ENCODE assay signal across 9 mouse cellular contexts in genomic region chr11:55428186-55429012, GRCm38 (mm10). TPM values are rescaled to one million over a fixed set of nuclear protein-coding genes. Genes with fewer than 3 reads are reported as not detected.
DNase-seq lines count a peak whose midpoint lies in the region; ATAC-seq lines count a peak whose summit lies in the region.
"Had no signal": no experiment of that assay in that cellular context is flagged by ENCODE, and none has a peak within 500 bp of the region (broad histone marks: within the 10 kb centered on the region; RNA-seq: fewer than 3 reads in every experiment).

No protein-coding gene starts in this region.

- peak overlapping the region; percentile 44; the same call in 1 of the 2 replicates for H3K9ac ChIP-seq in forebrain, embryonic 11.5 days (ENCODE audit: low read length)
- no peak overlapping the region for H3K9ac ChIP-seq in midbrain, embryonic 13.5 days (replicated peaks)

- H3K4me3 ChIP-seq in forebrain, embryonic 11.5 days (ENCODE audit: low read depth, low read length), result no peak overlapping the region
- H3K4me3 ChIP-seq in limb, embryonic 10.5 days, result no peak overlapping the region
- H3K4me3 ChIP-seq in midbrain, embryonic 13.5 days (replicated peaks), result no peak overlapping the region

- H3K4me1 ChIP-seq in forebrain, embryonic 11.5 days (replicated peaks; ENCODE audit: control insufficient read depth, insufficient read depth, low read length), result peaks cover 14% of the 10 kb centered on the region; the same call in 1 of the 2 replicates
- H3K4me1 ChIP-seq in limb, embryonic 10.5 days, result peaks cover 20% of the 10 kb centered on the region
- peaks cover 33% of the 10 kb centered on the region for H3K4me1 ChIP-seq in midbrain, embryonic 13.5 days (replicated peaks)

- 0 out of 2 replicates have a peak overlapping the region, but pooled peaks have one; percentile 21 for H3K4me2 ChIP-seq in forebrain, embryonic 11.5 days (ENCODE audit: low read depth, low read length, severe bottlenecking)
- no peak overlapping the region for H3K4me2 ChIP-seq in midbrain, embryonic 13.5 days (replicated peaks)

- DNase-seq in 3134 (ENCODE audit: extremely low read depth, insufficient read length, low spot score), result peak; percentile 97
- peak; percentile 71 to 81 for DNase-seq in adrenal gland, postnatal 4 days (ENCODE audit: low spot score in 2 of 2)
- peak; percentile 86 for DNase-seq in forebrain, embryonic 11.5 days (ENCODE audit: low spot score)
- DNase-seq in heart, postnatal 14 days, result peak; percentile 88 to 91
- peak; percentile 76 for DNase-seq in limb, embryonic 10.5 days (ENCODE audit: low spot score)
- peak; percentile 63 to 85 for DNase-seq in urinary bladder, postnatal 36 days (ENCODE audit: low spot score in 2 of 2)
- no peak for DNase-seq in frontal cortex, postnatal 36 days (ENCODE audit: low spot score in 2 of 2)

- ATAC-seq in forebrain, embryonic 11.5 days (replicated peaks; ENCODE audit: low FRiP score), result peak; percentile 76
- peak; percentile 53 for ATAC-seq in midbrain, embryonic 13.5 days

- 44% methylated on average over 16 of the region's 16 CpGs for WGBS in forebrain, embryonic 11.5 days
- 43% methylated on average over 16 of the region's 16 CpGs for WGBS in limb, embryonic 10.5 days
- 32% methylated on average over 16 of the region's 16 CpGs for WGBS in midbrain, embryonic 13.5 days

- H3K36me3 ChIP-seq in forebrain, embryonic 11.5 days (ENCODE audit: control insufficient read depth, insufficient read depth, low read length), result no peaks in the 10 kb centered on the region
- H3K36me3 ChIP-seq in limb, embryonic 10.5 days, result no peaks in the 10 kb centered on the region
- H3K36me3 ChIP-seq in midbrain, embryonic 13.5 days, result no peaks in the 10 kb centered on the region

- no peak overlapping the region for H3K27ac ChIP-seq in forebrain, embryonic 11.5 days (ENCODE audit: low read depth, low read length)
- H3K27ac ChIP-seq in limb, embryonic 10.5 days, result peak overlapping the region; percentile 79
- H3K27ac ChIP-seq in midbrain, embryonic 13.5 days, result peak overlapping the region; percentile 54; the same call in 1 of the 2 replicates

- intact Hi-C loops in heart, postnatal 14 days (cut with DNase I), result loop anchor here (2.0 kb wide), 1 partner anchor 16 kb away; no protein-coding TSS in a partner anchor

- no peaks in the 10 kb centered on the region for H3K27me3 ChIP-seq in forebrain, embryonic 11.5 days (ENCODE audit: control insufficient read depth, insufficient read depth, low read length)
- no peaks in the 10 kb centered on the region for H3K27me3 ChIP-seq in limb, embryonic 10.5 days (ENCODE audit: low read depth, poor library complexity, severe bottlenecking)
- H3K27me3 ChIP-seq in midbrain, embryonic 13.5 days, result peaks cover 4% of the 10 kb centered on the region; the same call in 1 of the 2 replicates

- H3K9me3 ChIP-seq in forebrain, embryonic 11.5 days (ENCODE audit: control insufficient read depth, low read length), result no peaks in the 10 kb centered on the region
- no peaks in the 10 kb centered on the region for H3K9me3 ChIP-seq in limb, embryonic 10.5 days (replicated peaks)
- no peaks in the 10 kb centered on the region for H3K9me3 ChIP-seq in midbrain, embryonic 13.5 days

RNA-seq across cellular contexts. Expression of gene Sparc, which starts 5.4 kb away (rescaled TPM):
- total RNA-seq in adrenal gland, postnatal 4 days (2021), result 1,000 to 10,000 TPM; 2,300 to 2,476 TPM
- 348 and 407 TPM in 2 replicates for polyA plus RNA-seq in forebrain, embryonic 11.5 days (2014; fragmentation: Nextera tagmentation; extraction: Ambion mirVana)
- 1,000 to 10,000 TPM; 1,338 to 1,403 TPM for total RNA-seq in heart, postnatal 14 days (2021)
- 183 and 211 TPM in 2 replicates for polyA plus RNA-seq in limb, embryonic 10.5 days (2016; fragmentation: Nextera tagmentation; extraction: Ambion mirVana)
- 374 and 417 TPM in 2 replicates for polyA plus RNA-seq in midbrain, embryonic 13.5 days (2015; fragmentation: Nextera tagmentation; extraction: Ambion mirVana)
- total RNA-seq: MEL had no signal

RNA-seq across cellular contexts. Expression of gene Atox1, which starts 32.6 kb away (rescaled TPM):
- total RNA-seq in adrenal gland, postnatal 4 days (2021), result 100 to 1,000 TPM; 254 to 267 TPM
- 209 and 211 TPM in 2 replicates for polyA plus RNA-seq in forebrain, embryonic 11.5 days (2014; fragmentation: Nextera tagmentation; extraction: Ambion mirVana)
- 100 to 1,000 TPM; 138 to 146 TPM for total RNA-seq in heart, postnatal 14 days (2021)
- 224 and 237 TPM in 2 replicates for polyA plus RNA-seq in limb, embryonic 10.5 days (2016; fragmentation: Nextera tagmentation; extraction: Ambion mirVana)
- 258 and 274 TPM in 2 replicates for polyA plus RNA-seq in midbrain, embryonic 13.5 days (2015; fragmentation: Nextera tagmentation; extraction: Ambion mirVana)

RNA-seq across cellular contexts. Expression of gene G3bp1, which starts 41.1 kb away (rescaled TPM):
- total RNA-seq in adrenal gland, postnatal 4 days (2021), result 10 to 100 TPM; 70.0 to 73.9 TPM
- polyA plus RNA-seq in forebrain, embryonic 11.5 days (2014; fragmentation: Nextera tagmentation; extraction: Ambion mirVana), result 267 and 273 TPM in 2 replicates
- 10 to 100 TPM; 40.3 to 44.7 TPM for total RNA-seq in heart, postnatal 14 days (2021)
- 267 and 279 TPM in 2 replicates for polyA plus RNA-seq in limb, embryonic 10.5 days (2016; fragmentation: Nextera tagmentation; extraction: Ambion mirVana)
- 145 and 147 TPM in 2 replicates for polyA plus RNA-seq in midbrain, embryonic 13.5 days (2015; fragmentation: Nextera tagmentation; extraction: Ambion mirVana)

Comparison
In these comparisons a context has a peak if more than half of its experiments do, and no peak if none do; other contexts are left out.
1. DNase-seq: peak in 3134 (single experiment), adrenal gland, postnatal 4 days (2 of 2), forebrain, embryonic 11.5 days (single experiment), heart, postnatal 14 days (2 of 2), limb, embryonic 10.5 days (single experiment) and urinary bladder, postnatal 36 days (2 of 2); none in frontal cortex, postnatal 36 days (0 of 2).